Mouse (Mus musculus): ENCODE measurements around the gene Eif2b3. TPM values are rescaled to one million over a fixed set of nuclear protein-coding genes. Genes with fewer than 3 reads are reported as not detected.

Eif2b3 gene
- total and polyA plus RNA-seq, 3 experiments = 49.9 to 96.2 (median 84.9) TPM

- TF ChIP-seq POLR2AphosphoS2 (IDR thresholded peaks at IDR 0.05; ENCODE audit: low read depth, low read length) (no peak), JUN (IDR thresholded peaks at IDR 0.05; ENCODE audit: insufficient read depth, low read depth, low read length) (no peak), NRF1 (IDR thresholded peaks at IDR 0.05; ENCODE audit: low read depth, low read length) (no peak), BHLHE40 (IDR thresholded peaks at IDR 0.05; ENCODE audit: low read depth, low read length) (no peak), CHD1 (IDR thresholded peaks at IDR 0.05; ENCODE audit: low read depth, low read length) (no peak), ZNF384 (IDR thresholded peaks at IDR 0.05; ENCODE audit: low read depth, low read length) (no peak), CTCF (conservative IDR thresholded peaks at IDR 0.05 in 1 of 2, IDR thresholded peaks at IDR 0.05 in 1 of 2; ENCODE audit: low read depth in 2 of 2, low read length in 2 of 2) (no peak), RAD21 (IDR thresholded peaks at IDR 0.05; ENCODE audit: low read depth, low read length) (no peak), ETS1 (conservative IDR thresholded peaks at IDR 0.05; ENCODE audit: low read depth, low read length) (no peak), UBTF (IDR thresholded peaks at IDR 0.05; ENCODE audit: low read depth, low read length) (no peak), RCOR1 (conservative IDR thresholded peaks at IDR 0.05; ENCODE audit: low read depth, low read length) (no peak), MEF2A (IDR thresholded peaks at IDR 0.05; ENCODE audit: borderline replicate concordance, low read depth, low read length) (no peak), JUND (conservative IDR thresholded peaks at IDR 0.05; ENCODE audit: low read depth, low read length) (no peak), SIN3A (IDR thresholded peaks at IDR 0.05; ENCODE audit: low read length) (no peak), MAFK (IDR thresholded peaks at IDR 0.05; ENCODE audit: insufficient replicate concordance, low read length) (no peak), TCF12 (IDR thresholded peaks at IDR 0.05; ENCODE audit: low read depth, low read length) (no peak), USF2 (conservative IDR thresholded peaks at IDR 0.05; ENCODE audit: low read depth, low read length) (no peak), MXI1 (IDR thresholded peaks at IDR 0.05; ENCODE audit: low read depth, low read length) (no peak)
- Histone ChIP-seq H3K27ac (ENCODE audit: insufficient read depth, low read depth) (no peak overlapping the region), H3K36me3 (replicated peaks in 1 of 2; ENCODE audit: control insufficient read depth in 1 of 2, insufficient read depth in 1 of 2, low read length in 1 of 2) (no peaks in the 10 kb centered on the region), H3K27me3 (replicated peaks) (no peaks in the 10 kb centered on the region), H3K4me3 (replicated peaks in 1 of 3; ENCODE audit: low read depth in 2 of 3, low read length in 2 of 3, poor library complexity in 1 of 3) (no peak overlapping the region), H3K9me3 (replicated peaks; ENCODE audit: low read length) (no peaks in the 10 kb centered on the region), H3K9ac (ENCODE audit: insufficient read depth, low read depth) (no peak overlapping the region), H3K4me2 (ENCODE audit: insufficient read depth, low read depth, poor library complexity, severe bottlenecking) (no peak overlapping the region), H3K4me1 (ENCODE audit: control insufficient read depth in 1 of 2, insufficient read depth in 2 of 2) (peaks cover 0 to 5% of the 10 kb centered on the region in 2 experiments; a peak in 1 of 4 replicates), H3K79me2 (replicated peaks; ENCODE audit: control insufficient read depth, extremely low read depth, insufficient read depth, poor library complexity, severe bottlenecking) (no peaks in the 10 kb centered on the region; the same call in 1 of the 2 replicates)
- dilution Hi-C loops (cut with MboI; ENCODE audit: extremely low pct_ligation_motif_present, extremely low pct_unique_long_range_greater_than_20kb, low sequenced_read_pairs) = no loop called here
- in situ Hi-C loops (cut with MboI; ENCODE audit: low pct_ligation_motif_present, low pct_unique_long_range_greater_than_20kb, low sequenced_read_pairs) = no loop called here
- no peak for DNase-seq (ENCODE audit: extremely low read depth)
Measured at GRCm38 (mm10) chr4:117014901-117015415, 4.2 kb upstream of the Eif2b3 start.

- H3K4me2 ChIP-seq (ENCODE audit: insufficient read depth, low read depth, poor library complexity, severe bottlenecking) = no peak overlapping the region
- no peak for DNase-seq (ENCODE audit: extremely low read depth)
- peaks cover 11% of the 10 kb centered on the region for H3K79me2 ChIP-seq (replicated peaks; ENCODE audit: control insufficient read depth, extremely low read depth, insufficient read depth, poor library complexity, severe bottlenecking)
- TF ChIP-seq MAFK (IDR thresholded peaks at IDR 0.05; ENCODE audit: insufficient replicate concordance, low read length) = no peak
- no peak for TF ChIP-seq GABPA (IDR thresholded peaks at IDR 0.05; ENCODE audit: insufficient replicate concordance, low read depth, low read length)
- no peak for TF ChIP-seq ZNF384 (IDR thresholded peaks at IDR 0.05; ENCODE audit: low read depth, low read length)
- TF ChIP-seq SIN3A (IDR thresholded peaks at IDR 0.05; ENCODE audit: low read length) = no peak
- TF ChIP-seq MXI1 (IDR thresholded peaks at IDR 0.05; ENCODE audit: low read depth, low read length) = no peak
- no peak for TF ChIP-seq MYC (IDR thresholded peaks at IDR 0.05; ENCODE audit: low read depth, low read length)
- no peak for TF ChIP-seq BHLHE40 (IDR thresholded peaks at IDR 0.05; ENCODE audit: low read depth, low read length)
- no peak for TF ChIP-seq RCOR1 (conservative IDR thresholded peaks at IDR 0.05; ENCODE audit: low read depth, low read length)
- TF ChIP-seq CTCF (conservative IDR thresholded peaks at IDR 0.05 in 1 of 2, IDR thresholded peaks at IDR 0.05 in 1 of 2; ENCODE audit: low read depth in 2 of 2, low read length in 2 of 2) = no peak; a peak in 1 of 4 replicates
- no peak for TF ChIP-seq ZMIZ1 (IDR thresholded peaks at IDR 0.05; ENCODE audit: low read depth, low read length)
- no peak for TF ChIP-seq CHD2 (IDR thresholded peaks at IDR 0.05; ENCODE audit: low read length)
- no peak for TF ChIP-seq KAT2A (IDR thresholded peaks at IDR 0.05; ENCODE audit: insufficient replicate concordance, low read length)
- TF ChIP-seq CHD1 (IDR thresholded peaks at IDR 0.05; ENCODE audit: low read depth, low read length) = no peak
- TF ChIP-seq JUN (IDR thresholded peaks at IDR 0.05; ENCODE audit: insufficient read depth, low read depth, low read length) = no peak
- peaks cover 0 to 25% of the 10 kb centered on the region in 2 experiments; a peak in 2 of 4 replicates for H3K4me1 ChIP-seq (ENCODE audit: control insufficient read depth in 1 of 2, insufficient read depth in 2 of 2)
- in situ Hi-C loops (cut with MboI; ENCODE audit: low pct_ligation_motif_present, low pct_unique_long_range_greater_than_20kb, low sequenced_read_pairs) = no loop called here
- no peak overlapping the region for H3K27ac ChIP-seq (ENCODE audit: insufficient read depth, low read depth)
- no peaks in the 10 kb centered on the region for H3K9me3 ChIP-seq (replicated peaks; ENCODE audit: low read length)
- H3K9ac ChIP-seq (ENCODE audit: insufficient read depth, low read depth) = no peak overlapping the region
- H3K27me3 ChIP-seq (replicated peaks) = no peaks in the 10 kb centered on the region
- H3K36me3 ChIP-seq (replicated peaks in 1 of 2; ENCODE audit: control insufficient read depth in 1 of 2, insufficient read depth in 1 of 2, low read length in 1 of 2) = peaks cover 7 to 15% of the 10 kb centered on the region in 2 experiments
- no peak overlapping the region for H3K4me3 ChIP-seq (replicated peaks in 1 of 3; ENCODE audit: low read depth in 2 of 3, low read length in 2 of 3, poor library complexity in 1 of 3)
- dilution Hi-C loops (cut with MboI; ENCODE audit: extremely low pct_ligation_motif_present, extremely low pct_unique_long_range_greater_than_20kb, low sequenced_read_pairs) = no loop called here
Measured at GRCm38 (mm10) chr4:117017738-117018137, 1.5 kb upstream of the Eif2b3 start.
